Mouse (Mus musculus) liver (tissue): ENCODE measurements around the gene Alox15.

Experiments
- DNase-seq: peaks from one replicate; pipeline ENCODE4 v3.0.0-alpha.2; 2020; ENCODE audit warnings: mixed read lengths

Alox15 gene

DNA sequence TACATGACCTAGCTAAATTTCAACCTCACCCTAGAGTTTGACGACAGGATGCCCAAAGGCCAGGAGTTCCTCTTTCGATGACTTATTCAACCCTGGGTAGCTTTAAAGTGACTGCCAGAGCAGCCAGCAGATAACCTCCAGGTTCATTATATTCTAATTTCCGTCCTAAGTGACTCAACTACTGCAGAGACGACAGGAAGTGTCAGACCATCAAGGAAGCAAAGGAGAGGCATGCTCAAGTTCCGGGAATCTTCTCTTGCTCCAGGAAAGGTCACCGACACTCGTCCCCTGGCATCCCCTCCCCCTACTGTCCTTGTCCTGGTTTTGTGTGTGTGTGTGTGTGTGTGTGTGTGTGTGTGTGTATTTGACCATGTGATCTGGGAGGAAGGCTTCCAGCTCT, 45.7 kb downstream of the Alox15 start:
- no peak for DNase-seq

DNA sequence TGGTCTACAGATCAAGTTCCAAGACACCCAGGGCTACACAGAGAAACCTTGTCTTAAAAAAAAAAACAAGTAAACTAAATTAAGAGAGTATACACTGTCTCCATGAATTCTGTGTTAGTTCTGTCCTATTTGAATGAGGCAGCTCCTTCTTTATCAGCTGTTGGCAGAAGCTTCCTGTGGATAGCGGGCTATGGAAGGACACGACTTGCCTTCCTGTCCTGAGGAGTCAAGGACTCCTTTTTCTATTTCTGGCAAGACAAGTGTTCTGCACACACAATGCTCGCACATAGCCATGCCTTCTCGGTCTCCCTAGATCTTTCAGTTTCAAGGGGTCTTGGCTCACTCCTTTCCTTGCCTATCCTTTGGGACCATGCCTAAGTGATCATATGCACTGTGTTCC, 49.5 kb downstream of the Alox15 start:
- DNase-seq = no peak

DNA sequence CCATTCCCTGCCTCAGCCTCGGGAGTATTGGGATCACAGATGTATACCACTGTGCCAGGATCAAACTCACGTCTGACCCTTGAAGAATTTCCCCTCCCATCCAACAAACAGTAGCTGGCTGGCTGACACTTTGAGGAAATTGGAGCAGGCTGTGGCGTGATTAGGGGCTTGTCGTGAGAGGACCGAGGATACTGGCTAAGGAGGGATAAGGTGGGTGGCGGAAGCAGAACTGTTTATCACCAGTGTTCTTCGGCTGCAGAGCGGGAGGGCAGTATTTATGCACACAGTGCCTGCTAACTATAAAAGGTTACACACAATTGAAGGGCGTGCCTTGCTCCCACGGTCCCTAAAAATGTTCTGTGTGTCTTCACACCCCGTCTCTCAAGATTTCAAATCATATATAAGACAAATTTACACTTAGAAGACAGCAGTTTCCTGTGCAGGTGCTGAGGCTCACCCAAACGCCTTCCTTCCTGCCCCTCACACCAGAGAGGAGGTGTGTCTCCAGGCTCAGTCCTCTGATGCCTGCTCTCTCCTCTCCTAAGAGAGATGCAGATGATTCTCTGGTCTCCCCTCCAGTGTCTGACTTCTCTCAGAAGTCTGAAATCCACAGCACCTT, 53.9 kb downstream of the Alox15 start:
- peak; percentile 27 for DNase-seq

DNA sequence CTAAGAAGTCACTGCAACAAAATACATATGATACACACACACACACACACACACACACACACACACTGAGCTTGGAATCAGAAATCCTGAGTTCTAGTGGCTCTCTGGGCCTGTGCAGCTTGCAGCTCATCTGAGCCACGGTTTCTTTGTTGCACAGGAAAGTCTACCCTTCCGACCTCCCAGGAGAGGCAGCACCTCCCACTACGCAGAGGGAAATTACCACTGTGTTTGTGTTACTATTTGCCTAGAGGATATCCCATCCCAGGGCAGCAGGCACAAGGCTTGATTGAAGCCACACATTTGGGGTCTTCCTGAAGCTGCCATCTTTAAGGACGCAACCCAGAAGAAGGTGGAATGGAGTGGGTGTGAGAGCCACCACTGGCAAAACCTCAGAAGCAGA, 54.4 kb downstream of the Alox15 start:
- DNase-seq = no peak
